Mouse (Mus musculus) liver, embryonic 14 days (tissue): Measurements from ENCODE around the gene Csnk1e. TPM values are rescaled to one million over a fixed set of nuclear protein-coding genes. Genes with fewer than 3 reads are reported as not detected.

Source experiments
- polyA plus RNA-seq: library from polyadenylated mRNA; depleted of rRNA; stranded (reverse); fragments of >200 nt; gene quantifications from 2 replicates; pipeline ENCODE4 v1.2.3, GENCODE M21; 2012; rRNA removed

Gene Csnk1e
- 9.3 and 9.7 TPM in 2 replicates for polyA plus RNA-seq

DNA sequence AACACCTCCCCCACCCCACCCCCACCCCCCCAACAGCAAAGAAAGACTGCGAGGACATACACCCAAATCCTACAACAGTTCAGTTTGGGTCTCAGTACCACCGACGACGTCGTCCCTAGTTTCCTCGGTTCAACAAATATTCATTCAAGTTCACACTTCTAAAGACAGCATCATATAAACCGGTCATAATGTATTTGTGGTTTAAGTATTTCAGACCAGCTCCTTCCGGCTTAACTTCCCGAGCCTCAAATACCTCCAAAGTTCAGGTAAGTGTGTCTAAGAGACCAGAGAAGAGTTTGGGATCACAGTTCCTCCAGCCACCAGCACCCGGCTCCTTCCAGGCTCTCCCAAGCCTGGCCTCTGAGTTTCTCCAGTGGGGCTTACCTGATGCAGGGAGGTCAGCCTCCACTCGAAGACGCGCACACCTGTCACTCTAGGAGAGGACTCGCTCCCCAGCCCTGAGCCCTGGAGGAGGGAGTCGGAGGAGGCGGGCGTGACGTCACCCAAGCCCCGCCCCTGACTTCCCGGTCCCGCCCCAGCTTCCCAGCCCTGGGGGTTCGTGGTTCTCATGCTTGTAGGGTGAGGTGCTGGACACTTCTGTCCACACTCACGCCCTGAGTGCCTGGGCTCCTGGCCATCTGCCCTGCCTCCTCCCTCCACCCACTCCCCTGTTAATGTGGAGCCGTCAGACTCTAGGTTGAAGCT is at the start of gene Csnk1e:
Gene Csnk1e, minus strand, starts transcription at position 461 of the 705 bp plus-strand sequence.

DNA sequence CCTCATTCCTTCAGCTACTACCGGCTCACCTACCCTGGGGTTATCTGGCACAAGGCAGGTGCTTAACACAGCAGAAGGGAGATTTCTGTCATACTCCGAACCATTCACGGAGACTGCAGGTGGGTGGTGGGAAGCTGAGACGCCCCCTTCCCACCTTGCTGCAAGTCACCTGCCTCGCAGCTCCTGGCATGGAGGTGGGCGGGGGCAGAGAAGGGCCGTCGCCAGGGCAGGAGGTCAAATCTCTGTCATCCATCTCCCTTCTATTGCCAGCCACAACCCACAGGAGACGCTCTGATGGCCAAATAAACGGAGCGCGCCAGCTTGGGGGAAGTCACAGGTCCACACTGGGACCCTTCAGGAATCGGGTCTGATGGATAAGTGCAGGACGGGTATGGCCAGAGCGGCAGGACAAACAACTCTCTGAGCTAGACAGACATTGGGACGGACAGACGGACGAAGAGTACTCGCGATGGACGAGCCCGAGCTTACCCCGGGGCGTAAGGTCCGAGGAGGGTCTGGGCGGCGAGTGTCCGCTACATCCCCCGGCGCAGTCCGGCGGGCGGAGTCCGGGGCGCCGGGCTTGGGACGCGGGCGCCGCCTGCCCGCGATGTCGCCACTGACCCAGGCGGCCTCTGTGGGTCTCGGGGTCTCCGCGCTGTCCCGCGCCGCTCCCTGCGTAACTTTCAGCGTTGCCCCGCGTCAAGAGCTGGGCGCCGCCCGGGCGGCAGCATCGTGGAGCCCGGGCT is 49.5 kb upstream of the Csnk1e start, which contains the start of gene Kcnj4:
Gene Kcnj4, minus strand, starts transcription at position 535 of the 746 bp plus-strand sequence.

GRCm38 (mm10) chr15:79402836-79403762 is 52.3 kb downstream of the Csnk1e start, which contains the start of gene Tmem184b:
Gene Tmem184b, minus strand, starts transcription at chr15:79403569.

Other genes starting within 250 kb of the Csnk1e start
- gene Pick1, start 226.4 kb downstream of the Csnk1e start, polyA plus RNA-seq, result 11.5 and 12.3 TPM in 2 replicates
- 0.03 TPM in 1 of 2 replicates, not detected in the other for gene Gm49486, start 226.2 kb downstream of the Csnk1e start, polyA plus RNA-seq
- not detected in 2 replicates for gene Slc16a8, start 200.8 kb downstream of the Csnk1e start, polyA plus RNA-seq
- 3.3 and 3.4 TPM in 2 replicates for gene Baiap2l2, start 170.0 kb downstream of the Csnk1e start, polyA plus RNA-seq
- gene Pla2g6, start 127.2 kb downstream of the Csnk1e start, polyA plus RNA-seq, result 8.4 and 10.3 TPM in 2 replicates
- 2.3 and 2.5 TPM in 2 replicates for gene Maff, start 108.9 kb downstream of the Csnk1e start, polyA plus RNA-seq
- gene Tmem184b, start 52.0 kb downstream of the Csnk1e start, polyA plus RNA-seq, result 6.5 and 6.6 TPM in 2 replicates
- 0.01 TPM in 1 of 2 replicates, not detected in the other for gene Kcnj4, start 49.7 kb upstream of the Csnk1e start, polyA plus RNA-seq
- gene Kdelr3, start 60.8 kb upstream of the Csnk1e start, polyA plus RNA-seq, result 2.5 and 3.4 TPM in 2 replicates
- 99.7 and 119 TPM in 2 replicates for gene Ddx17, start 91.2 kb upstream of the Csnk1e start, polyA plus RNA-seq
- gene Dmc1, start 149.5 kb upstream of the Csnk1e start, polyA plus RNA-seq, result 0.37 and 0.56 TPM in 2 replicates
- 0.47 and 0.58 TPM in 2 replicates for gene Fam227a, start 203.4 kb upstream of the Csnk1e start, polyA plus RNA-seq
- 5.4 and 5.5 TPM in 2 replicates for gene Cby1, start 203.6 kb upstream of the Csnk1e start, polyA plus RNA-seq
- 59.4 and 75.8 TPM in 2 replicates for gene Tomm22, start 215.3 kb upstream of the Csnk1e start, polyA plus RNA-seq
- gene Josd1, start 232.4 kb upstream of the Csnk1e start, polyA plus RNA-seq, result 17.7 and 22.5 TPM in 2 replicates
- gene Gtpbp1, start 235.3 kb upstream of the Csnk1e start, polyA plus RNA-seq, result 20.3 and 25.3 TPM in 2 replicates